Mouse (Mus musculus): ENCODE data around the gene Otud3. TPM values are rescaled to one million over a fixed set of nuclear protein-coding genes. Genes with fewer than 3 reads are reported as not detected.
A peak's percentile ranks its signal among the peaks of the same experiment; 100 is the strongest.

Gene Otud3
- total RNA-seq, 2 experiments from 2014 or later: 7.3 to 8.9 TPM

- DNase-seq: peak; percentile 75
- intact Hi-C loops (cut with DNase I; ENCODE audit: low total_unique reads): no loop called here
Observed at GRCm38 (mm10) chr4:138859728-138860127, 54.0 kb downstream of the Otud3 start.

- DNase-seq: no peak
- intact Hi-C loops (cut with DNase I; ENCODE audit: low total_unique reads): no loop called here
Observed at GRCm38 (mm10) chr4:138859245-138859644, 54.5 kb downstream of the Otud3 start.

GRCm38 (mm10) chr4:138858446-138858845 is 55.3 kb downstream of the Otud3 start:
- DNase-seq: no peak
- intact Hi-C loops (cut with DNase I; ENCODE audit: low total_unique reads): no loop called here

GRCm38 (mm10) chr4:138857576-138857975 is 56.2 kb downstream of the Otud3 start:
- no peak for DNase-seq
- intact Hi-C loops (cut with DNase I; ENCODE audit: low total_unique reads): no loop called here

- intact Hi-C loops (cut with DNase I; ENCODE audit: low total_unique reads): no loop called here
- peak; percentile 54 for DNase-seq
Observed at GRCm38 (mm10) chr4:138856491-138856890, 57.3 kb downstream of the Otud3 start.

- intact Hi-C loops (cut with DNase I; ENCODE audit: low total_unique reads): no loop called here
- DNase-seq: no peak
Observed at GRCm38 (mm10) chr4:138855092-138855632, 58.6 kb downstream of the Otud3 start.

- intact Hi-C loops (cut with DNase I; ENCODE audit: low total_unique reads): loop anchor here (5.0 kb wide), 2 partner anchors 101 to 406 kb away; no protein-coding TSS in a partner anchor
- no peak for DNase-seq
Observed at GRCm38 (mm10) chr4:138852961-138853360, 60.8 kb downstream of the Otud3 start.

GRCm38 (mm10) chr4:138851463-138851862 is 62.3 kb downstream of the Otud3 start:
- peak; percentile 61 for DNase-seq
- intact Hi-C loops (cut with DNase I; ENCODE audit: low total_unique reads): loop anchor here (2.0 to 5.0 kb wide), 3 partner anchors 99 to 404 kb away; no protein-coding TSS in a partner anchor

Other genes with a start within 250 kb of the Otud3 start
- not detected for gene Pla2g2c, start 189.2 kb downstream of the Otud3 start, total RNA-seq (2021)
- under 1 TPM; 0.16 to 0.29 TPM for gene Ubxn10, start 176.8 kb downstream of the Otud3 start, total RNA-seq (2021)
- gene Pla2g2f, start 156.3 kb downstream of the Otud3 start, total RNA-seq (2021): not detected
- gene Pla2g2d, start 138.2 kb downstream of the Otud3 start, total RNA-seq (2021): not detected
- gene Pla2g5, start 50.5 kb downstream of the Otud3 start, total RNA-seq (2021): 1 to 10 TPM in 1 of 2 experiments, under 1 TPM in 1; 0.95 to 1.8 TPM
- gene Gm13030, start 40.0 kb downstream of the Otud3 start, total RNA-seq (2021): not detected
- not detected for gene Pla2g2e, start 36.0 kb downstream of the Otud3 start, total RNA-seq (2021)
- gene Rnf186, start 53.2 kb upstream of the Otud3 start, total RNA-seq (2021): not detected
- 1 to 10 TPM; 3.4 to 3.5 TPM for gene Tmco4, start 58.9 kb upstream of the Otud3 start, total RNA-seq (2021)
- gene Htr6, start 161.6 kb upstream of the Otud3 start, total RNA-seq (2021): not detected
- 10 to 100 TPM; 32.2 to 39.6 TPM for gene Nbl1, start 179.0 kb upstream of the Otud3 start, total RNA-seq (2021)
- gene Minos1, start 217.2 kb upstream of the Otud3 start, total RNA-seq (2021): 100 to 1,000 TPM; 434 to 465 TPM